Mouse (Mus musculus) liver, adult 2 months (tissue): ENCODE data around the gene Top2b.

Experiments
- CTCF ChIP-seq: fragments of 200-500 bp; IDR thresholded peaks from 2 replicates; pipeline ENCODE4 v1.5.1; 2011; ENCODE audit warnings: low read depth, low read length, control low read depth
- POLR2A ChIP-seq: fragments of 200-500 bp; IDR thresholded peaks from 2 replicates; pipeline ENCODE4 v1.6.1; 2011; ENCODE audit warnings: low read length, control low read depth; ENCODE audit not compliant: insufficient read depth; ENCODE audit errors: extremely low read depth

- TF ChIP-seq CTCF = no peak
- TF ChIP-seq POLR2A = no peak
Observed at GRCm38 (mm10) chr14:16480621-16481020, 115.6 kb downstream of the Top2b start.
